Mouse (Mus musculus): ENCODE measurements around the gene Treml1.

DNA sequence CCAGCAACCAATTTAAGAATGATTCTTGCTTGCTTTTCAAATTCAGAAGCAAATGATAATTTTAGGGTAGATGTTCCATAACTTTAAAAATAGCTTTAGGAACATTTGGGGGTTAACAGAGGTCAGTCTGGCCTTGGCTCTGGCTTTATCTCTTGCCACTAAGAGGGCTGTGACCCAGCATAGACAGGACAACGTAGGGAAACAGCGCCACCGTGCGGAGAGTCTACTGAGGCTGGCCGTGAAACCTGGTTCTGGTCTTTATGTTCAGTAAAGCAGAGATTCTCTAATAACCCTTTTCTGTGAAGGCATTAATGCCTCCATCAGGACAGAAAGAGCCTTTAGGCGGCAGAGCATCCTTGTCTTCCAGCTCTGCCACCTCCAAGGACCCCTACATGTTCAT lies 22.9 kb upstream of the Treml1 start:
- TF ChIP-seq CTCF (IDR thresholded peaks at IDR 0.05; ENCODE audit: low read depth) (peak; percentile 92), EP300 (optimal IDR thresholded peaks at IDR 0.05) (no peak)

Data from stomach, postnatal 0 days (tissue).